Mouse (Mus musculus) forebrain, postnatal 0 days (tissue): ENCODE results near the gene Mboat2. TPM values are rescaled to one million over a fixed set of nuclear protein-coding genes. Genes with fewer than 3 reads are reported as not detected.
A peak's percentile ranks its signal among the peaks of the same experiment; 100 is the strongest.

ENCODE experiments used
- ATAC-seq: fragments of 200-750 bp; cut with Nextera tagmentation; 2 replicates; pipeline ENCODE4 v1.8.0; 2017; ENCODE audit warnings: mild to moderate bottlenecking, moderate library complexity
- DNase-seq: peaks from one replicate; pipeline ENCODE4 v3.0.0-alpha.2; 2015
- H3K27ac ChIP-seq: fragments of 300-500 bp; sonication (generic); 2 replicates; pipeline ENCODE4 v1.5.1; 2014; ENCODE audit warnings: low read depth, mild to moderate bottlenecking, antibody characterized with exemption, low read length, moderate library complexity, mixed read lengths
- H3K27me3 ChIP-seq: fragments of 300-500 bp; sonication (generic); 2 replicates; pipeline ENCODE4 v1.6.1; 2014; ENCODE audit warnings: mild to moderate bottlenecking, low read length, mixed read lengths; ENCODE audit not compliant: insufficient read depth
- H3K36me3 ChIP-seq: fragments of 300-500 bp; sonication (generic); 2 replicates; pipeline ENCODE4 v1.6.1; 2014; ENCODE audit warnings: mild to moderate bottlenecking, moderate library complexity; ENCODE audit not compliant: insufficient read depth
- H3K4me1 ChIP-seq: fragments of 300-500 bp; sonication (generic); 2 replicates; pipeline ENCODE4 v1.6.1; 2014; ENCODE audit warnings: antibody characterized with exemption; ENCODE audit not compliant: insufficient read depth
- H3K4me2 ChIP-seq: fragments of 300-500 bp; sonication (generic); 2 replicates; pipeline ENCODE4 v1.6.1; 2014; ENCODE audit warnings: low read depth, mild to moderate bottlenecking, moderate library complexity
- H3K4me3 ChIP-seq: fragments of 300-500 bp; sonication (generic); 2 replicates; pipeline ENCODE4 v1.5.1; 2014; ENCODE audit warnings: low read depth, low read length, mixed read lengths
- H3K9ac ChIP-seq: fragments of 300-500 bp; sonication (generic); 2 replicates; pipeline ENCODE4 v1.6.1; 2014; ENCODE audit warnings: mild to moderate bottlenecking
- H3K9me3 ChIP-seq: fragments of 300-500 bp; sonication (generic); 2 replicates; pipeline ENCODE4 v1.6.1; 2016; ENCODE audit warnings: low read length
- CTCF ChIP-seq: sonication (generic); IDR thresholded peaks from 2 replicates; pipeline ENCODE4 v1.5.1; 2016; ENCODE audit warnings: antibody characterized with exemption, control low read depth, low read depth
- WGBS: fragments of 180-500 bp; shearing (Covaris S2); extraction: QIAGEN DNeasy Blood & Tissue Kit; methylation state at CpG from one replicate; pipeline ENCODE4 v1.1.7; 2014; 5-methylcytosine and 5-hydroxymethylcytosine counted together
- polyA plus RNA-seq: library from polyadenylated mRNA; unstranded; fragments of >200 nt; fragmentation: Nextera tagmentation; extraction: Ambion mirVana; gene quantifications from 2 replicates; pipeline ENCODE4 v1.2.1, GENCODE M21; 2015
- total RNA-seq: library from RNA; depleted of rRNA; stranded (reverse); fragments of >200 nt; gene quantifications from 2 replicates; pipeline ENCODE4 v1.2.3, GENCODE M21; 2014

The Mboat2 gene
- total and polyA plus RNA-seq, 2 experiments from 2014 or later: 69.3 to 73.2 TPM

GRCm38 (mm10) chr12:24859357-24859756, 28.7 kb downstream of the Mboat2 start:
- no peak for DNase-seq
- H3K36me3 ChIP-seq: no peaks in the 10 kb centered on the region
- H3K9me3 ChIP-seq: no peaks in the 10 kb centered on the region
- no peak overlapping the region for H3K27ac ChIP-seq
- 73% methylated on average over 7 of the region's 7 CpGs for WGBS
- no peaks in the 10 kb centered on the region for H3K27me3 ChIP-seq
- no peaks in the 10 kb centered on the region for H3K4me1 ChIP-seq
- no peak overlapping the region for H3K9ac ChIP-seq
- no peak overlapping the region for H3K4me2 ChIP-seq
- no peak for TF ChIP-seq CTCF
- H3K4me3 ChIP-seq: no peak overlapping the region
- peak; percentile 36; the same call in 1 of the 2 replicates for ATAC-seq

DNA sequence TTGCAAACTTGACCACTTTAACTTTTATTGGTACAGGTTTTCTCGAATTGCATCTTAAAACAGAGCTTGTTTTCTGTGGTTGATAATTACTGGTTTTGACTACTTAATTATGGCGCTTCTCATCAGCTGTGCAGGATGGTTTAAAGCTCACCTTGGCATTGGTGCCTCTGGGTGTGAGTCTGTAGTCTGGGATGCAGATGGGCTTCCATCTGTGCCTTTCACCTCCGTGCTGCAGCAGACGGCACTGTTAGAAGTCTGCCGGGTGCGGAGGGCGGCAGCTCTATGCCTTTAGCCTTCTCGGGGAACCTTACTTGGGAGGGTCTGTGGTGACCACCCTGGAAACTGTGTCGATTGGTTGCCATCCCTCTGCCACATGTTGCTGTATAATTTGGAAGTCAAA, 29.8 kb downstream of the Mboat2 start:
- no peak overlapping the region for H3K27ac ChIP-seq
- H3K4me3 ChIP-seq: no peak overlapping the region
- H3K9ac ChIP-seq: no peak overlapping the region
- no peak overlapping the region for H3K4me2 ChIP-seq
- no peaks in the 10 kb centered on the region for H3K4me1 ChIP-seq
- no peaks in the 10 kb centered on the region for H3K36me3 ChIP-seq
- H3K27me3 ChIP-seq: no peaks in the 10 kb centered on the region
- no peaks in the 10 kb centered on the region for H3K9me3 ChIP-seq
- WGBS: 50% methylated on average over 9 of the region's 9 CpGs
- no peak for DNase-seq
- TF ChIP-seq CTCF: no peak
- no peak for ATAC-seq

GRCm38 (mm10) chr12:24863762-24864161, 33.1 kb downstream of the Mboat2 start:
- H3K36me3 ChIP-seq: no peaks in the 10 kb centered on the region

DNA sequence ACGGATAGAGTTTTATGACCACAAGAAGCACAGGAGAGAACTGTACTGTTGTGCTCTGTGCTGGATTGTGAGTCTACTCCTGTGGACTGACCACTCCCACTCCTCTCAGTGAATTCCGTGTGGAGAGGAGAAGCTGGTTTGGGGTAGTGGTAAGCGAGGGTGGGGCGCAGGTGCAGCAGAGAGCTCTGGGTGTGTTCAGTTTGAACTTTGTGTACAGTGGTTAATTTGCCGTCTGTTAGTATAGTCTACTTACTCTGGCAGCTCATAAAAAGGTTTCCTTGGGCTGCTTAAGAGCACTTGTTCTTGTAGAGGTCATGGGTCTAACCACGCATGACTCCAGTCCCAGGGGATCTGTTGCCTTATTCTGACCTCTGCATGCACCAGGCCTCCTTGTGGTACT, 36.0 kb downstream of the Mboat2 start:
- H3K4me1 ChIP-seq: no peaks in the 10 kb centered on the region
- no peak overlapping the region for H3K9ac ChIP-seq
- no peaks in the 10 kb centered on the region for H3K36me3 ChIP-seq
- H3K27ac ChIP-seq: no peak overlapping the region
- WGBS: 90% methylated on average over 6 of the region's 6 CpGs
- no peak for TF ChIP-seq CTCF
- ATAC-seq: no peak
- no peaks in the 10 kb centered on the region for H3K9me3 ChIP-seq
- H3K27me3 ChIP-seq: no peaks in the 10 kb centered on the region
- no peak overlapping the region for H3K4me3 ChIP-seq
- no peak for DNase-seq
- H3K4me2 ChIP-seq: no peak overlapping the region

More at GRCm38 (mm10) chr12:24863762-24864161, 33.1 kb downstream of the Mboat2 start:
- Histone ChIP-seq H3K4me1 (no peaks in the 10 kb centered on the region), H3K27ac (no peak overlapping the region), H3K4me3 (no peak overlapping the region), H3K4me2 (no peak overlapping the region), H3K9ac (no peak overlapping the region), H3K9me3 (no peaks in the 10 kb centered on the region), H3K27me3 (no peaks in the 10 kb centered on the region)
- TF ChIP-seq CTCF: no peak
- ATAC-seq: no peak
- DNase-seq: no peak
- WGBS: 23% methylated on average over 1 of the region's 1 CpGs

DNA sequence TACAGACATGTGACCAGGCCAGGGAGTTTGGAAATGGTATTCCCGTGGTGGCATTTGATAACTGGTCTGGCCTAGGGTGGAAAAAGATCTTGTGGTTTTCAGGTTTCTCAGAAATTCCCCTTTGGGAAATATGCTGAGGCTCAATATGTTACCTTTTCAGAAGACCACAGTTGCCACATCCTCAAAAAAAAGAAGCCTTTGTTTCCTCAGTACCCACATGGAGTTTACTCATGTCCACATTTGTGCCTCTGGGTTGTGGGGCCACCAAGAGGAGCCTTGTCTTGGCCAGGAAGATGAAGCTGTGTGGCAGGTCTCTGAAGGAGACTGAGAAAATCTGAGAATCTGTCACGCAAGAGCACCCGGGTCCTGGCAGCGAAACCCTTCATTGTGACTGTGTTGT, 38.0 kb downstream of the Mboat2 start:
- ATAC-seq (no peak), DNase-seq (no peak)
- no peak overlapping the region for H3K4me2 ChIP-seq
- TF ChIP-seq CTCF: no peak
- H3K4me3 ChIP-seq: no peak overlapping the region
- no peaks in the 10 kb centered on the region for H3K9me3 ChIP-seq
- H3K27me3 ChIP-seq: no peaks in the 10 kb centered on the region
- no peaks in the 10 kb centered on the region for H3K36me3 ChIP-seq
- H3K27ac ChIP-seq: no peak overlapping the region
- no peak overlapping the region for H3K9ac ChIP-seq
- 95% methylated on average over 4 of the region's 4 CpGs for WGBS
- H3K4me1 ChIP-seq: no peaks in the 10 kb centered on the region

GRCm38 (mm10) chr12:24869231-24869630, 38.6 kb downstream of the Mboat2 start:
- no peak for ATAC-seq
- Histone ChIP-seq H3K9ac (no peak overlapping the region), H3K4me2 (no peak overlapping the region), H3K27me3 (no peaks in the 10 kb centered on the region), H3K36me3 (no peaks in the 10 kb centered on the region), H3K9me3 (no peaks in the 10 kb centered on the region), H3K4me1 (no peaks in the 10 kb centered on the region), H3K27ac (no peak overlapping the region), H3K4me3 (no peak overlapping the region)
- 90% methylated on average over 5 of the region's 5 CpGs for WGBS
- TF ChIP-seq CTCF: no peak
- no peak for DNase-seq

GRCm38 (mm10) chr12:24870901-24871300, 40.2 kb downstream of the Mboat2 start:
- Histone ChIP-seq H3K9me3 (no peaks in the 10 kb centered on the region), H3K27ac (no peak overlapping the region), H3K36me3 (no peaks in the 10 kb centered on the region), H3K4me2 (no peak overlapping the region), H3K4me3 (no peak overlapping the region), H3K27me3 (no peaks in the 10 kb centered on the region), H3K4me1 (no peaks in the 10 kb centered on the region), H3K9ac (no peak overlapping the region)
- TF ChIP-seq CTCF: no peak
- DNase-seq (no peak), ATAC-seq (no peak)
- WGBS: 55% methylated on average over 4 of the region's 4 CpGs

DNA sequence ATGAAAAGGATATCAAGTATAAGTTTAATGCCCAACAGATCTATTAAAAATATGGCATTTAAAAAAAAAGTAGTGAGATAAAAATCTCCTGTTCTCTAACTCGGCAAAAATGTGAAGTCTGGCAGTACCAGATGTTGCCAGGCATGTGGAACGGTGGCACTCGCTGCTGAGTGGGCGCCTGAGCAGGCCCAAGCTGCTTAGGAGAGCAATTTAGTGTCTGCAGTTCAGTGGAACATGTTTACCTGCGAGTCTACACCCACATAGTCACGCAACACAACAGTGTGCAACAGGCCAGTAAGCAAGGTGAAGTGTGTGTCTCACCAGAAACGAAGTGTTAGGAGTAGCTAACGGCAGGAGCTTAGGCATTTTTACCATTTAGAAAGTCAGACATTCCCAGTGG, 41.6 kb downstream of the Mboat2 start:
- Histone ChIP-seq H3K27me3 (no peaks in the 10 kb centered on the region), H3K36me3 (no peaks in the 10 kb centered on the region), H3K4me2 (no peak overlapping the region), H3K4me1 (no peaks in the 10 kb centered on the region), H3K27ac (no peak overlapping the region), H3K9ac (no peak overlapping the region), H3K9me3 (no peaks in the 10 kb centered on the region), H3K4me3 (no peak overlapping the region)
- ATAC-seq: no peak
- no peak for DNase-seq
- 77% methylated on average over 8 of the region's 8 CpGs for WGBS
- no peak for TF ChIP-seq CTCF
